Mouse (Mus musculus) brain, embryonic 14.5 days (tissue): Measurements from ENCODE around the gene Zfp36. TPM values are rescaled to one million over a fixed set of nuclear protein-coding genes. Genes with fewer than 3 reads are reported as not detected.
A peak's percentile ranks its signal among the peaks of the same experiment; 100 is the strongest.

Experiments
- DNase-seq: peaks from one replicate; pipeline ENCODE4 v3.0.0-alpha.2; 2011; ENCODE audit warnings: low read depth
- CTCF ChIP-seq: fragments of 200-500 bp; IDR thresholded peaks from 2 replicates; pipeline ENCODE4 v1.5.1; 2012; ENCODE audit warnings: inconsistent platforms, mild to moderate bottlenecking, moderate library complexity, borderline replicate concordance; ENCODE audit not compliant: insufficient read depth, insufficient read length; ENCODE audit errors: extremely low read depth
- POLR2A ChIP-seq: fragments of 200-500 bp; IDR thresholded peaks from 2 replicates; pipeline ENCODE4 v1.6.1; 2012; ENCODE audit warnings: mild to moderate bottlenecking, inconsistent platforms, borderline replicate concordance; ENCODE audit not compliant: poor library complexity, insufficient read depth, insufficient read length, severe bottlenecking; ENCODE audit errors: extremely low read depth
- polyA plus RNA-seq: library from polyadenylated mRNA; depleted of rRNA; stranded (reverse); fragments of >200 nt; gene quantifications from 2 replicates; pipeline ENCODE4 v1.2.3, GENCODE M21; 2012

The Zfp36 gene
- polyA plus RNA-seq, 1 experiment: 4.1 TPM

GRCm38 (mm10) chr7:28381938-28382337 lies 1.9 kb upstream of the Zfp36 start:
- peak; percentile 66 for DNase-seq
- TF ChIP-seq POLR2A (no peak), CTCF (no peak)

DNA sequence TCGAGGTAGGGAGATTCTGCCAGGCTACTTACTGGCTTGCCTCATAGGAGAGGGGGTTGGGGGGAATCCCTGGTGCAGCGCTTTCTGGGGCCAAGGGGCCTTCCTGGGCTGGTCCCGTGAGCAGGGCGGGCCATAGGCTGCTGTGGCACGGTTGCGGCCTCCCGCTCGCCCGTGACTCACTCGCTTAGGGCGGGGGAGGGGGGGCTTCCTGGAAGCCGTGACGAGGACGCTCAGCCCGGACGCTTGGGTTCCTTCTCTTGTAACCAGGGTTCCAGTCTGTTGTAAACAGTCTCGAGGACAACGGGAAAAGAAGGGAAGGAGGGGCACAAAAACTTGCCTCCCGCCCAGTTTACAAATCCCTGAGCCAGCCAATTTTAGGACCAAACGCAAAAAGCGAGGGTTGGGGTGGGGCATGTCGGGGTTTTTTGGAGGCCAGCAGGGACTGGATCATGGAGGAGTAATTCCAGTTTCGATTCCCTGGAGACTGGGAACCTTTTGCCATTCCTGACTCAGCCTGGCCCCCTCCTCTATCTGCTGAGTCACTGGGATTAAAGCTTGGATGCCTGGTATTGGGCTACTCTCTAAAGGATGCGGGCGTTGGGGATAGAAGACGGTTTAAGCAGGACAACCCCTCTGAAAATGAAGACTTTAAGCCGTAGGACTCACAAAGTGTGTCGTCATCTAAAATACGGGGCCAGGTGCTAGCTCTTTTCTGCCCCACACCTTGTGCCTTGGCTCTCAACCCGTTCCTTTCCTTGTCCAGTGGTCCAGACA lies 1.2 kb upstream of the Zfp36 start:
- peak; percentile 46 for DNase-seq
- no peak for TF ChIP-seq POLR2A
- TF ChIP-seq CTCF: no peak

DNA sequence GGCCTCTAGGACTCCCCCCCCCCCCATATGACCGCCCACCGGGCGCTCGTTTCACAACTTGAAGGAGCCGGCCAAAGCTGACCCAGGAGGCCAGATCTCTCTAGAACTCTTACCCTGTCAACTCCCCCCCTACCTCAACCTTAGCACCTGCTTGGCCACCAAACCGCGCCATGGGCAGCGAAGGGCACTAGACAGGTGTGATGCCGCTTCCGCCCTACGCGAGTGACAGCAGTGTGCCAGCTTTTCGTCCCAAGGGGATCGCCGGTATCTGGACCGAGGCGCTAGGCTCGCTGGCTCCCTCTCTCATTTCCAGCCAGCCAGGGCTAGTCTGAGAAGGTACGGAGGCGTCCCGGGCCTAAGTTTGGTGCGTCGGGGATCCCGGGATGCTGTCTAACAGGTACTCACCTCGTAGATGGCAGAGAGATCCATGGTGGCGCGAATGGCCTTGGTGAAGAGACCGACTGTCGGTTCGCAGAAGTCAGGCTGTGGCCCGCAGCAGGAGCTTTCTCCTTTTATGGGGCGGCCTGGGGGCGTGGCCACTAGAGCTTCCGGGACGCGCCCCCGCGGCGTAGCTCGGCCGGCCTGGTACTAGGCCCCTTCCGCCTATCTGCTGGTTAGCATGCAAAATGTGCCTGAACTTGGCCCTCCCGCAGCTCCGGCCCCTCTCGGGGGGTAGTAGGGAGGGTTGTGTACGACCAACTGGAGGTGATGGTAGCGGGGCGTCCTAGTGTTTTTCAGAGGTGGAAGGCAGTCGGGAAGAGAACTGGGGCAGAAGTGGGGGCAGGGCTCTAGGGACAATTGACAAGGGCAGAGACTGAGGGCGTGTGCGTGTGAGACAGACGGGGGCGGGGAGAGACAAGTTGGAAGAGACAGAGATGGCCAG lies 1.0 kb downstream of the Zfp36 start:
- DNase-seq: peak; percentile 90
- peak; percentile 57; the same call in 1 of the 2 replicates for TF ChIP-seq POLR2A
- no peak for TF ChIP-seq CTCF

DNA sequence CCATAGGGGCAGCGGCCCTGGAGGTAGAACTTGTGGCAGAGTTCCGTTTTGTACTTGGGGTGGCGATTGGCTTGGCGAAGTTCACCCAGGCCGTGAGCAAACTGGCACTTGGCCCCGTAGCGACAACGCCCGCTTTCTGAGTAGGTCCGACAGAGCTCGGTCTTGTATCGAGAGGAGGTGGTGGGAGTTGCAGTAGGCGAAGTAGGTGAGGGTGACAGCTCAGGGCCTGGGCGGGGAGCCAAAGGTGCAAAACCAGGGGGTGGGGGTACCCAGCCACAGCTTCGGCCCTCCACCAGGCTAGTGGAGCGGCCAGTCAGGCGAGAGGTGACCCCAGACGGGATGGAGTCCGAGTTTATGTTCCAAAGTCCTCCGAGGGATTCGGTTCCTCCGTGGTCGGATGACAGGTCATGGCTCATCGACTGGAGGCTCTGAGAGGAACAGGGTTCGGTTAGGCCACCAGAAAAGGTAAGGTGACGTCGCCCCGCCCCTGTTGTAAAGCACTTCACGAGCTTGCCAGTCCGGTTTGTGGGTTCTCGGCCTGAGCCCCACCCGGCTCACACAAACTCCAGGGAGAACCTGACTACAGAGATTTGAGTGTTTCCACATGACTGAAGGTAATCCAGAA lies 1.9 kb downstream of the Zfp36 start:
- no peak for TF ChIP-seq POLR2A
- TF ChIP-seq CTCF: no peak
- DNase-seq: no peak

DNA sequence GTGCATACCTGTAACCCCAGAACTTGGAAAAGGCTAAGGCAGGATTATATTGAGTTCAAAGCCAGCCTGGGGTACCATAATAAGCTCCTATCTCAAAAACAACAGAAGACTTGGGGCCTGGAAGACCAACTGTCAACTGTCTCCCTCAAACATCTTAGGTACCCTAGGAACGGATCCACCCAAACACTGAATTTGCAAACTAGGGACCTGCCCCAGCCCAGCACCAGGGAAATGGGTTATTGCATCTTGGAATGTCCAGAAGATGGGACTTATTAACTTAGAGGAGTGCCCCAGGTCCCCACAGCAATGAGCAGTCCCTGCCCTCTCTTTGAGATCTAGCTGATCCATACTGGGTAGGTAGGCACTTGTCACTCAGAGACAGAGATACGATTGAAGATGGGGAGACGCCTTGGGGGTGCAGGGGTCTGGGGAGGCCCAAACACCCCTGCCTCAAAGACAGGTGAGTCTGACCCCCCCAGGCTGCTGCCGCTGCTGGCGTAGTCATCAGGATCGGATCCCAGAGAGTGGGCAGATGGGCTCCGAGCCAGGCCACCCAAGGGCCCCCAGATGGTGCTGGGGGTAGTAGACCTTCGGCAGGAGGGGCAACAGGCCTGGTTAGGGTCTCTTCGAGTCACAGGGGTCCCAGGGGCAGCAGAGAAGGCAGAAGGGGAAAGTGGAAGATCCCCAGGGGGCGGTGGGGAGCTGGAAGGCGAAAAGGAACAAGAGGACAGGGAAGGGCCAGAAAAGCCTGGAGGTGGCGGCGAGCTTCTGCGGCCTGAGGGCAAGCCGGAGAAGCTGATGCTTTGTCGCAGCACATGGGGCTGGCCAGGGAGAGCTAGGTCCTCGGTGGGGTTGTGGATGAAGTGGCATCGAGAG lies 2.6 kb downstream of the Zfp36 start:
- no peak for DNase-seq
- TF ChIP-seq CTCF (no peak), POLR2A (no peak)

DNA sequence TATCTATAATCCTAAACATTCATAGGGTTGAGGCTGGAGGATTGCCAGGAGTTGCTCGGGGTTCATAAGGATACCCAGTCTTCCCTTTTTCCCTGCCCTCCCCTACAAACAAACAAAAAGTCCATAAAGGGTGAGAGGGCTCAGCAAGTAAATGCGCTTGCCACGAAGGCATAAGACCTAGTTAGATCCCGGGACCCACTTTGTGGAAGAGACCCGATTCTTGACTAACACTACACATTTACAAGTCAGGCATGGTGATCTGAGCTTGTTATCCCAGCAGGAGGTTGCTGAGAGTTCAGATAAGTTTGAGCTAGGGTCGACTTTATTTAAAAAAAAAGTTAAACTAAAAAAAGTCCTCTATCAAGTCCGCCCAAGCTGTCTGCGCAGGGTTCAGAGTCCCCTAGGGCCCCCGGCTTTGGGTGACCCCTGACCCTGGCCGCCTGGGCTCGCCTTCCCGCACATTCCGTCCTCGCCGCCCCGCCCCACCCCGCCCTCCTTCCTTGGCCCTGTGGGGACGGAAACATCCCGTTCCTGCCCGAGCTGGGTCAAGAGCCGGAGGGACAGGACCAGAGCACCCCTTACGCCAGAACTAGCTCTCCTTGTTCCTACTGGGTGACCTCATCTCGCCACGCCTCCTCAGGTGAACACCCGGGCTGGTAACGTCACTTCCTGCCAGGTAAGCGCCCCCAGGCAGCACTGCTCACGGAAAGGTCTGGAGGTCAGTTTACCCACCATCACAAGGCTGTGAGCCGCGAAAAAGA lies 3.9 kb downstream of the Zfp36 start:
- DNase-seq: peak; percentile 53
- TF ChIP-seq CTCF (no peak), POLR2A (no peak)

DNA sequence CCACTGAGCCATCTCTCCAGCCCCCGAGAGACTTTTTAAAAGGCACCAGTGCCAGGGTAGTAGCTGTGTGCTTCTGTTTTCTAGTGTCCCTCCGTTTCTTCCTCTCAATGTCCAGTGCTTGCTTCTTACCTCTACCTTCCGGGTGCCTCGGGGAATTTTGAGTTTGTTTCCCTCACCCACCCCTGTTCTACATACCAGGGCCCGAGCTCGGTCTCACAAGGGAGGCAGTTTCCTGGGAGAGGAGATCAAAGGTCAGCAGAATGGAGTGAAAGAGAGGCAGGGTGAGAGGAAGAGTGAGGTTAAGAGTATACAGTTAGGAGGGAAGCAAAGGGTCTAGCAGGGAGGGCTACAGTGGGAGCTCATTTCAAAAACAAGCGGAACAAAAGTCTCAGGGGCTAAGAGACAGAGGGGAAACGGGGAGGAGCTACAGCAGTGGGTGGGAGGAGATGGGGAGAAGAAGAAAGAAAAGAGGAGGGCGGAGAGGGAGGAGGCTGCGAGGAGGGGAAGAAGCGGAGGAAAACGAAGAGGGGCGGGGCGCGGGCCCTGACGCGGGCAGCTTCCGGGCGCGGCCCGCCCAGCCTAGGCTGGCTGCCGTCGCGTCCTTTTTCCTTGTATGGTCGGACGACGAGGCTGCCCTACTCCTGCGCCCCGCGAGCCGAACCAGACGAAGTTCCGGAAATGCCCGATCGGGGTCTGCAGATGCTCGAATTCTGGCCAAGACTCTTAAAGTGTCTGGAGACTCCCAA lies 4.7 kb downstream of the Zfp36 start:
- peak; percentile 79 for TF ChIP-seq POLR2A
- no peak for TF ChIP-seq CTCF
- DNase-seq: peak; percentile 96

GRCm38 (mm10) chr7:28374647-28375046 lies 5.4 kb downstream of the Zfp36 start:
- TF ChIP-seq POLR2A: no peak
- TF ChIP-seq CTCF: no peak
- DNase-seq: no peak

GRCm38 (mm10) chr7:28373891-28374495 lies 6.1 kb downstream of the Zfp36 start:
- DNase-seq: no peak
- TF ChIP-seq POLR2A (no peak), CTCF (no peak)

DNA sequence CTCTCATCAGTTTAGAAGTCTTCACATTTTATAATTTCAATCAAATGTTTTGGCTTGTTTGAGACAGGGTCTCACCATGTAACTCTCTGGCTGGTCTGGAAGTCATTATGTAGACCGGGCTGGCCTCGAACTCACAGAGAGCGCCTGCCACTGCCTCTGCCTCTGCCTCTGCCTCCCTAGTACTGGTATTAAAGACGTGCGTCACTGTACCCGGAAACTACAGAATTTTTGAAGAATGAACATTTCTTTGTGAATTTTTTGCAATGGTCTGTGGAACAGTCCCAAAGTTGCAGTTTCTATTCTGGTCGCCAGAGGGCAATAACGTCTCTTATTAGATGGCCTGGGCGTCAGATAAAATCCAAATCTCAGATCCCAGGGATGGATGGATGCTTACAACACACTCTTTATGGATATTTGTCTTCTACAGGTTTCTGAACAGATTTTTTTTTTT lies 6.9 kb downstream of the Zfp36 start:
- peak; percentile 68; the same call in 1 of the 2 replicates for TF ChIP-seq CTCF
- no peak for TF ChIP-seq POLR2A
- DNase-seq: peak; percentile 92
